Mouse (Mus musculus): ENCODE data around the gene Gm13420.

DNA sequence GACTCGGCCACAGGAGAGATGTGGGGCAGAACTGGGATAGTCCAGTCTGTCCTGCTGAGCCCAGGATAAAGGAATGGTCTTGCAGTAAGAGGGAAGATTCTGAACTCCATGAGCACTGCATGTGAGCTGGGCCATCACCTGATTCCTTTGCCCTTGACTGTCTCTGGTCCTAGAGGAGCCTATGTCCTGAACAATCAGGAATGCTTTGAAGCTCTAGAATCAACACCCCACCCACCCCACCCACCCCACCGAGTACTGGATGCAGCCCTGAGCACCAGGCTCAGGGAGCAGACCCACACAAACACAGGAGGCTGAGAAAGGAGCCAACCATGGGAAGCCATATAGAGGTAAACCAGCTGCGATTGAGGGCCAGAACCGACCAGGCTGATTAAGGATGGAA lies 3.0 kb downstream of the Gm13420 start:
- TF ChIP-seq CTCF (IDR thresholded peaks at IDR 0.05; ENCODE audit: low read depth) (no peak), EP300 (IDR thresholded peaks at IDR 0.05; ENCODE audit: low read depth) (no peak)

All from heart, postnatal 0 days (tissue).